Mouse (Mus musculus): ENCODE data around the gene Kcnma1. TPM values are rescaled to one million over a fixed set of nuclear protein-coding genes. Genes with fewer than 3 reads are reported as not detected.
A peak's percentile ranks its signal among the peaks of the same experiment; 100 is the strongest.

Kcnma1 gene
- polyA plus RNA-seq, 1 experiment from 2014 or later, result 22.8 TPM

DNA sequence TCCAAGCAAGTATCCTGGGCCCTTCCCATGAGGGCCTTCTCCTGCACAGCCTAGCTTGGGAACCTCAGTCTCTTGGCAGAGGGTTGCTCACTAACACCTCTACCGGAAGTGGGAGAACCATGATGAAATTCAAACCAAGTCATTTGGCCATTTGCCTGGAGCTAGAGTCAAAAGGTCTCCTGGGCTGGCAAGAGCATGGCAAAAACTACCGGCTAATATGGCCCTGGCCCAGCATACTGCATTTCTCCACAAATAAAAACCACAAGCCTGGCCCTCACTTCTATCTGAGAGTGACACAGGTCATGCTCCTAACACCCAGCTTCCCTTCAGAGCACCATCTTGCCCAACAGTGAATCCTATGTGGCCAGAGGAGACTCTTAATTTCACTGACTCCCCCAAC is 159.3 kb downstream of the Kcnma1 start:
- Histone ChIP-seq H3K9me3 (ENCODE audit: control insufficient read depth, low read length) (no peaks in the 10 kb centered on the region), H3K4me1 (replicated peaks; ENCODE audit: control insufficient read depth, insufficient read depth, low read length) (no peaks in the 10 kb centered on the region), H3K36me3 (replicated peaks; ENCODE audit: control insufficient read depth, insufficient read depth) (no peaks in the 10 kb centered on the region), H3K4me2 (replicated peaks) (no peak overlapping the region), H3K4me3 (replicated peaks; ENCODE audit: low read length) (no peak overlapping the region), H3K9ac (no peak overlapping the region), H3K27me3 (ENCODE audit: control insufficient read depth, insufficient read depth, low read length) (no peaks in the 10 kb centered on the region), H3K27ac (no peak overlapping the region)
- DNase-seq (ENCODE audit: low spot score) (no peak), ATAC-seq (ENCODE audit: low FRiP score) (no peak)
- WGBS, result 83% methylated on average over 2 of the region's 2 CpGs

GRCm38 (mm10) chr14:23848529-23849141 is 165.7 kb downstream of the Kcnma1 start:
- Histone ChIP-seq H3K4me3 (replicated peaks; ENCODE audit: low read length) (no peak overlapping the region), H3K36me3 (replicated peaks; ENCODE audit: control insufficient read depth, insufficient read depth) (no peaks in the 10 kb centered on the region), H3K4me1 (replicated peaks; ENCODE audit: control insufficient read depth, insufficient read depth, low read length) (peaks cover 15% of the 10 kb centered on the region), H3K9me3 (ENCODE audit: control insufficient read depth, low read length) (no peaks in the 10 kb centered on the region), H3K9ac (no peak overlapping the region), H3K4me2 (replicated peaks) (no peak overlapping the region), H3K27ac (peak overlapping the region; percentile 63; the same call in 1 of the 2 replicates), H3K27me3 (ENCODE audit: control insufficient read depth, insufficient read depth, low read length) (no peaks in the 10 kb centered on the region)
- ATAC-seq (ENCODE audit: low FRiP score) (peak; percentile 68; the same call in 1 of the 2 replicates), DNase-seq (ENCODE audit: low spot score) (no peak)
- WGBS, result 12% methylated on average over 6 of the region's 6 CpGs

DNA sequence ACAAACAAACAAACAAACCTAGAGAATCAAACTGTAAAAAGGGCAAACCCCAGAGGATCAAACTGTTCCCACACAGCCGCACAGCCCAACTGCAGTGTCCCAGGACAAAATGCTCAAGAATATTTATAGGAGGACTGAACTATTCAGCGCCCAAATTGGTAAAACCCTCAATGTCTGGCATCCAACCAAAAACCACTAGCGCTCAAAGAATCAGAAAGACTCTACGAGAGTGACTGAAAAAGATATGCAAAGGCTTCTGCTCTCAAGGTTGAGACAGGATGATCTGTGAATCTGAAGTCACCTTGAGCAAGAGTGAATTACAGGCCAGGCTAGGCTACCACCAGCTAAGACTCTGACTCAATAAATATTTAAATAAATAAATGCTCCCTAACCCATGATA is 167.6 kb downstream of the Kcnma1 start:
- DNase-seq (ENCODE audit: low spot score), result no peak
- Histone ChIP-seq H3K4me2 (replicated peaks) (no peak overlapping the region), H3K9ac (no peak overlapping the region), H3K27me3 (ENCODE audit: control insufficient read depth, insufficient read depth, low read length) (no peaks in the 10 kb centered on the region), H3K9me3 (ENCODE audit: control insufficient read depth, low read length) (no peaks in the 10 kb centered on the region), H3K36me3 (replicated peaks; ENCODE audit: control insufficient read depth, insufficient read depth) (no peaks in the 10 kb centered on the region), H3K4me3 (replicated peaks; ENCODE audit: low read length) (no peak overlapping the region), H3K4me1 (replicated peaks; ENCODE audit: control insufficient read depth, insufficient read depth, low read length) (peaks cover 15% of the 10 kb centered on the region), H3K27ac (no peak overlapping the region)
- 86% methylated on average over 4 of the region's 4 CpGs for WGBS
- no peak for ATAC-seq (ENCODE audit: low FRiP score)

- Histone ChIP-seq H3K9me3 (ENCODE audit: control insufficient read depth, low read length) (no peaks in the 10 kb centered on the region), H3K27me3 (ENCODE audit: control insufficient read depth, insufficient read depth, low read length) (no peaks in the 10 kb centered on the region), H3K4me2 (replicated peaks) (no peak overlapping the region), H3K4me1 (replicated peaks; ENCODE audit: control insufficient read depth, insufficient read depth, low read length) (no peaks in the 10 kb centered on the region), H3K4me3 (replicated peaks; ENCODE audit: low read length) (no peak overlapping the region), H3K9ac (no peak overlapping the region), H3K27ac (no peak overlapping the region), H3K36me3 (replicated peaks; ENCODE audit: control insufficient read depth, insufficient read depth) (no peaks in the 10 kb centered on the region)
- WGBS, result 87% methylated on average over 3 of the region's 3 CpGs
- ATAC-seq (ENCODE audit: low FRiP score) (no peak), DNase-seq (ENCODE audit: low spot score) (no peak)
Observed at GRCm38 (mm10) chr14:23842025-23842424, 172.3 kb downstream of the Kcnma1 start.

GRCm38 (mm10) chr14:23839613-23840012 is 174.7 kb downstream of the Kcnma1 start:
- H3K36me3 ChIP-seq (replicated peaks; ENCODE audit: control insufficient read depth, insufficient read depth), result no peaks in the 10 kb centered on the region
- H3K4me2 ChIP-seq (replicated peaks), result no peak overlapping the region
- WGBS, result 86% methylated on average over 5 of the region's 5 CpGs
- H3K27ac ChIP-seq, result no peak overlapping the region
- peaks cover 10% of the 10 kb centered on the region for H3K4me1 ChIP-seq (replicated peaks; ENCODE audit: control insufficient read depth, insufficient read depth, low read length)
- H3K9me3 ChIP-seq (ENCODE audit: control insufficient read depth, low read length), result no peaks in the 10 kb centered on the region
- DNase-seq (ENCODE audit: low spot score) (no peak), ATAC-seq (ENCODE audit: low FRiP score) (no peak)
- H3K27me3 ChIP-seq (ENCODE audit: control insufficient read depth, insufficient read depth, low read length), result no peaks in the 10 kb centered on the region
- H3K9ac ChIP-seq, result no peak overlapping the region
- H3K4me3 ChIP-seq (replicated peaks; ENCODE audit: low read length), result no peak overlapping the region

DNA sequence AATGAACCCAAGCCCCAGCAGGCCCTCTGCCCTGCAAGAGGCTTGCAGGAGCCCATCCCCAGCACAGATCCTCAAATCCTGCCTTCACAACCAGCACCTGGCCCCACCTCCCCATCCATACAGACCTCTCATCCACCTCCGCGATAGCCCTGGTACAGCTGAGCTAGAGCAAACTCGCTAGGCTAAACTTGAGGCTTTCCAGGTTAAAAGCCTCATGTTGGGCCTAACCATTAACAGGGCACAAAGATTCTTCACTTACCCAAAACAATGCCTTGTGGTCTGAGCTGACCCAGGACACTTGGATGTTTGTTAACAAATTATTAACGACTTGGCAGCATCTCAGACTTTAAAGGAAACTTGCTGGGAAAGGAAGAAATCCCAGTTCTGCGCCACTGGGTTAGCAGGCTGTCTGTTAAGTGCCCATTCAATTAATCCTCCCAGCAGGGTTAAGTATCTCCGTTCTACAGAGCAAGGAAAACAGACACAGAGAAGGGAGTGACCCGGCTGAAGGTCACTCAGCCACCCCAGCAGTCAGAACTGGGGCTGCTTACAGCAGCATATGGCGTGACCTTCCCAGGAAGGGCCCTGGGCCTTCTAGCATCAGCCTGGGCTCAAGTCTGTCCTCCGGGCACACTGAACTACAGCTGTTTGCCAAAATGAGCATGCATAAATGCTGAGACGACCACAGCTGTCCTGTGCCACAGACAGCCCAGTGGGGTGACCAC is 178.7 kb downstream of the Kcnma1 start:
- Histone ChIP-seq H3K27ac (no peak overlapping the region), H3K36me3 (replicated peaks; ENCODE audit: control insufficient read depth, insufficient read depth) (no peaks in the 10 kb centered on the region), H3K4me2 (replicated peaks) (no peak overlapping the region), H3K9ac (no peak overlapping the region), H3K9me3 (ENCODE audit: control insufficient read depth, low read length) (no peaks in the 10 kb centered on the region), H3K27me3 (ENCODE audit: control insufficient read depth, insufficient read depth, low read length) (no peaks in the 10 kb centered on the region), H3K4me1 (replicated peaks; ENCODE audit: control insufficient read depth, insufficient read depth, low read length) (peaks cover 10% of the 10 kb centered on the region), H3K4me3 (replicated peaks; ENCODE audit: low read length) (no peak overlapping the region)
- DNase-seq (ENCODE audit: low spot score) (no peak), ATAC-seq (ENCODE audit: low FRiP score) (no peak)
- 39% methylated on average over 10 of the region's 10 CpGs for WGBS

DNA sequence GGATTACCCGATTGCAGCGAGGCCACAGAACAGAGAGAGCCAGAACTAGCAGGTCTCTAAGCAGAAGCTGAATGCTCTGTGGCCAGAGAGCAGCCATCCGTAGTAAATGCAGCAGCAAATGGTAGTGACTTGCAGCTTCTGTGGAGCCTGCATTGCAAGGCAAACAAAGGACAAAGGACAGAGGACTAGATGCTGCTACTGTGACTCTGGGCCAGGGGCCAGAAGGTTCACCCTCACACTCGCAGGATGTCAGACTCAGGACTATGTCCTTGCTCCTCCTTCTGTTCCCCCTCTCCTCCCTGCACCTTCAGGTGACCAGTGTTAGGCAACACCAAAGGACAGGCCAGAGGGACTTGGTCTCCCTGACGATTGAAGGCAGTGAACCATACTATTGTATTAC is 183.0 kb downstream of the Kcnma1 start:
- Histone ChIP-seq H3K27me3 (ENCODE audit: control insufficient read depth, insufficient read depth, low read length) (no peaks in the 10 kb centered on the region), H3K27ac (no peak overlapping the region), H3K4me2 (replicated peaks) (no peak overlapping the region), H3K9me3 (ENCODE audit: control insufficient read depth, low read length) (no peaks in the 10 kb centered on the region), H3K9ac (no peak overlapping the region), H3K4me1 (replicated peaks; ENCODE audit: control insufficient read depth, insufficient read depth, low read length) (peaks cover 10% of the 10 kb centered on the region), H3K36me3 (replicated peaks; ENCODE audit: control insufficient read depth, insufficient read depth) (no peaks in the 10 kb centered on the region), H3K4me3 (replicated peaks; ENCODE audit: low read length) (no peak overlapping the region)
- 22% methylated on average over 5 of the region's 5 CpGs for WGBS
- ATAC-seq (ENCODE audit: low FRiP score) (no peak; the same call in 1 of the 2 replicates), DNase-seq (ENCODE audit: low spot score) (no peak)

DNA sequence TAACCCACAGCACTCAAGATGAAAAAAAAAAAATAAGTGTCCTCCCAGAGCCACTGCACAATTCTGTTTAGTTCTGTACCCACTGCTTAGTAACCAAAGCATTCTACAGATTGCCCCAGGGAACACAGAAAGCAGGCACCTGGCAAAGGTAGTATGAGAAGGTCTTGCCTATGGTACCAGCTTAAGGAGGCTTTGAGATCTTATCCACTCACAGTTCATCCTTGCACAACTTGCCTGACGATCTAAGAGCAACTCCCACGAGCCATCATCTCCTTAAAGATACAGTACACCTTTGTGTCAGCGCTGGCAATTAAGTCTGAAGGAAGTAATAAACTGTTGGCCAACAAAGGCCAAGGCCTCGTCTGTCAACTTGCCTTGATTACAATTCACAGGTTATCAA is 184.0 kb downstream of the Kcnma1 start:
- ATAC-seq (ENCODE audit: low FRiP score), result no peak
- H3K27ac ChIP-seq, result no peak overlapping the region
- WGBS, result 38% methylated on average over 4 of the region's 4 CpGs

GRCm38 (mm10) chr14:23828711-23829320 is 185.5 kb downstream of the Kcnma1 start:
- no peaks in the 10 kb centered on the region for H3K4me1 ChIP-seq (replicated peaks; ENCODE audit: control insufficient read depth, insufficient read depth, low read length)
- H3K9me3 ChIP-seq (ENCODE audit: control insufficient read depth, low read length), result no peaks in the 10 kb centered on the region
- WGBS, result 91% methylated on average over 3 of the region's 3 CpGs
- no peak overlapping the region for H3K4me3 ChIP-seq (replicated peaks; ENCODE audit: low read length)
- DNase-seq (ENCODE audit: low spot score) (no peak), ATAC-seq (ENCODE audit: low FRiP score) (no peak)
- no peak overlapping the region for H3K9ac ChIP-seq
- no peak overlapping the region for H3K27ac ChIP-seq
- no peak overlapping the region for H3K4me2 ChIP-seq (replicated peaks)
- H3K36me3 ChIP-seq (replicated peaks; ENCODE audit: control insufficient read depth, insufficient read depth), result no peaks in the 10 kb centered on the region
- H3K27me3 ChIP-seq (ENCODE audit: control insufficient read depth, insufficient read depth, low read length), result no peaks in the 10 kb centered on the region

More for the DNA sequence above, 184.0 kb downstream of the Kcnma1 start:
- H3K4me1 ChIP-seq (replicated peaks; ENCODE audit: control insufficient read depth, insufficient read depth, low read length), result peaks cover 3% of the 10 kb centered on the region; the same call in 1 of the 2 replicates
- H3K4me3 ChIP-seq (replicated peaks; ENCODE audit: low read length), result no peak overlapping the region
- H3K9ac ChIP-seq, result no peak overlapping the region
- no peaks in the 10 kb centered on the region for H3K27me3 ChIP-seq (ENCODE audit: control insufficient read depth, insufficient read depth, low read length)
- no peak for DNase-seq (ENCODE audit: low spot score)
- no peaks in the 10 kb centered on the region for H3K9me3 ChIP-seq (ENCODE audit: control insufficient read depth, low read length)
- H3K4me2 ChIP-seq (replicated peaks), result no peak overlapping the region
- no peaks in the 10 kb centered on the region for H3K36me3 ChIP-seq (replicated peaks; ENCODE audit: control insufficient read depth, insufficient read depth)
